Mouse (Mus musculus): ENCODE measurements at regions not wholly inside any gene's neighbourhood (a gene's known extent, or its start where the extent isn't known, plus 50 kb on each side); places are given as distances from the start of the nearest gene placed in this dataset.

DNA sequence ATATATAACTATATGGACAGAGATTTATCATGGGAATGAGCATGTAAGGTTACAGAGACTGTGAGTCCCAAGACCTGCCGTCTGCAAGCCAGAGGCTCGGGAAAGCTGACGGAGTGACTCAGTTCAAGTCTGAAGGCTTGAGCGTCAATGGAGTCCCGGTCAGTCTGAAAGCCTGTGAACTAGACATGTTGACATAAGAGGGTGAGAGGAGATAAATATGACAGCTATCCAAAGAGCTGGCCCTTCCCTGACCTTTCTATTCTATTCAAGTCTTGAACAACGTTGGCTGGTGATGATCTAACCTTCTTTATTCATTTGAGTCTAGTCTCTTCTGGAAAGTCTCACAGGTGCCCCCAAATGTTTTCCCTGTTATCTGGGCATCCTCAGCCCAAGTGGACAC, 223.8 kb upstream of the Zfp637 start:
- ATAC-seq (ENCODE audit: low FRiP score): no peak

GRCm38 (mm10) chr6:117617951-117618350, 223.0 kb upstream of the Zfp637 start:
- no peak for ATAC-seq (ENCODE audit: low FRiP score)
- H3K4me2 ChIP-seq (replicated peaks; ENCODE audit: low read depth, low read length): no peak overlapping the region
- no peak overlapping the region for H3K27ac ChIP-seq (ENCODE audit: low read depth, low read length)
- no peaks in the 10 kb centered on the region for H3K9me3 ChIP-seq (ENCODE audit: control insufficient read depth, low read length)
- 90% methylated on average over 4 of the region's 4 CpGs for WGBS
- no peak overlapping the region for H3K9ac ChIP-seq (ENCODE audit: low read depth, low read length)
- H3K4me1 ChIP-seq (replicated peaks; ENCODE audit: control insufficient read depth, insufficient read depth, low read length): no peaks in the 10 kb centered on the region
- H3K27me3 ChIP-seq (ENCODE audit: control insufficient read depth, insufficient read depth, low read length): no peaks in the 10 kb centered on the region
- H3K36me3 ChIP-seq (ENCODE audit: control insufficient read depth, insufficient read depth, low read length): no peaks in the 10 kb centered on the region
- H3K4me3 ChIP-seq (ENCODE audit: low read depth, low read length): no peak overlapping the region
- no peak for DNase-seq (ENCODE audit: low spot score)

More for the DNA sequence above, 223.8 kb upstream of the Zfp637 start:
- H3K4me3 ChIP-seq (ENCODE audit: low read depth, low read length): no peak overlapping the region
- H3K4me1 ChIP-seq (replicated peaks; ENCODE audit: control insufficient read depth, insufficient read depth, low read length): no peaks in the 10 kb centered on the region
- no peak for DNase-seq (ENCODE audit: low spot score)
- H3K36me3 ChIP-seq (ENCODE audit: control insufficient read depth, insufficient read depth, low read length): no peaks in the 10 kb centered on the region
- H3K9ac ChIP-seq (ENCODE audit: low read depth, low read length): no peak overlapping the region
- H3K27me3 ChIP-seq (ENCODE audit: control insufficient read depth, insufficient read depth, low read length): no peaks in the 10 kb centered on the region
- H3K9me3 ChIP-seq (ENCODE audit: control insufficient read depth, low read length): no peaks in the 10 kb centered on the region
- 87% methylated on average over 6 of the region's 6 CpGs for WGBS
- no peak overlapping the region for H3K27ac ChIP-seq (ENCODE audit: low read depth, low read length)
- no peak overlapping the region for H3K4me2 ChIP-seq (replicated peaks; ENCODE audit: low read depth, low read length)

- Histone ChIP-seq H3K4me2 (replicated peaks; ENCODE audit: low read depth, low read length) (no peak overlapping the region), H3K36me3 (ENCODE audit: control insufficient read depth, insufficient read depth, low read length) (no peaks in the 10 kb centered on the region), H3K4me3 (ENCODE audit: low read depth, low read length) (no peak overlapping the region), H3K9me3 (ENCODE audit: control insufficient read depth, low read length) (no peaks in the 10 kb centered on the region), H3K4me1 (replicated peaks; ENCODE audit: control insufficient read depth, insufficient read depth, low read length) (no peaks in the 10 kb centered on the region), H3K27ac (ENCODE audit: low read depth, low read length) (no peak overlapping the region), H3K9ac (ENCODE audit: low read depth, low read length) (no peak overlapping the region), H3K27me3 (ENCODE audit: control insufficient read depth, insufficient read depth, low read length) (no peaks in the 10 kb centered on the region)
- WGBS: 63% methylated on average over 2 of the region's 2 CpGs
- DNase-seq (ENCODE audit: low spot score): no peak
- no peak for ATAC-seq (ENCODE audit: low FRiP score)
Observed at GRCm38 (mm10) chr6:117619606-117620005, 221.4 kb upstream of the Zfp637 start.

GRCm38 (mm10) chr6:117622446-117622845, 218.5 kb upstream of the Zfp637 start:
- WGBS: 87% methylated on average over 6 of the region's 6 CpGs

DNA sequence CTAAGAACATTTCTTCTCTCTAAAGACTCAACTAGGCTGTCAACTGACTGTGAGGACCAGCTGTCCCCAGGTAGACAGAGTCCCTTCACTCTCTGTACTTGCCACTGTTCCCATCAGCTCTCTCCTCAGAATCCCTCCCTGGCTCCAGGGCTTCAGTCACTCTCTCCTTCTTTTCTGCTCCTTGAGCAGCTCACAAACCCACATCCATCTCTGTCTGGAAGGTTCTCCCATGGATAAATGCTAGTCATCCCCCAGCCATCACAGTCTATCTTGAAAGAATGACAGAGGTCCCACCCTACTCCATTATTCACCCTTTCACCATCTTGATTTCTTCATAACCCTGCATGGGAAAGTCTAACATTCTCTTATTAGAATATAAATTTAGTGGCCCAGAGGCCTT, 218.0 kb upstream of the Zfp637 start:
- H3K9ac ChIP-seq (ENCODE audit: low read depth, low read length): no peak overlapping the region
- no peaks in the 10 kb centered on the region for H3K4me1 ChIP-seq (replicated peaks; ENCODE audit: control insufficient read depth, insufficient read depth, low read length)
- H3K4me3 ChIP-seq (ENCODE audit: low read depth, low read length): no peak overlapping the region
- H3K36me3 ChIP-seq (ENCODE audit: control insufficient read depth, insufficient read depth, low read length): no peaks in the 10 kb centered on the region
- H3K9me3 ChIP-seq (ENCODE audit: control insufficient read depth, low read length): no peaks in the 10 kb centered on the region
- no peaks in the 10 kb centered on the region for H3K27me3 ChIP-seq (ENCODE audit: control insufficient read depth, insufficient read depth, low read length)
- no peak overlapping the region for H3K27ac ChIP-seq (ENCODE audit: low read depth, low read length)
- DNase-seq (ENCODE audit: low spot score) (no peak), ATAC-seq (ENCODE audit: low FRiP score) (no peak)
- no peak overlapping the region for H3K4me2 ChIP-seq (replicated peaks; ENCODE audit: low read depth, low read length)

More at GRCm38 (mm10) chr6:117622446-117622845, 218.5 kb upstream of the Zfp637 start:
- no peak overlapping the region for H3K4me3 ChIP-seq (ENCODE audit: low read depth, low read length)
- H3K9ac ChIP-seq (ENCODE audit: low read depth, low read length): no peak overlapping the region
- H3K36me3 ChIP-seq (ENCODE audit: control insufficient read depth, insufficient read depth, low read length): no peaks in the 10 kb centered on the region
- H3K4me1 ChIP-seq (replicated peaks; ENCODE audit: control insufficient read depth, insufficient read depth, low read length): no peaks in the 10 kb centered on the region
- no peak overlapping the region for H3K4me2 ChIP-seq (replicated peaks; ENCODE audit: low read depth, low read length)
- H3K9me3 ChIP-seq (ENCODE audit: control insufficient read depth, low read length): no peaks in the 10 kb centered on the region
- no peak overlapping the region for H3K27ac ChIP-seq (ENCODE audit: low read depth, low read length)
- no peak for DNase-seq (ENCODE audit: low spot score)
- ATAC-seq (ENCODE audit: low FRiP score): no peak
- H3K27me3 ChIP-seq (ENCODE audit: control insufficient read depth, insufficient read depth, low read length): no peaks in the 10 kb centered on the region

DNA sequence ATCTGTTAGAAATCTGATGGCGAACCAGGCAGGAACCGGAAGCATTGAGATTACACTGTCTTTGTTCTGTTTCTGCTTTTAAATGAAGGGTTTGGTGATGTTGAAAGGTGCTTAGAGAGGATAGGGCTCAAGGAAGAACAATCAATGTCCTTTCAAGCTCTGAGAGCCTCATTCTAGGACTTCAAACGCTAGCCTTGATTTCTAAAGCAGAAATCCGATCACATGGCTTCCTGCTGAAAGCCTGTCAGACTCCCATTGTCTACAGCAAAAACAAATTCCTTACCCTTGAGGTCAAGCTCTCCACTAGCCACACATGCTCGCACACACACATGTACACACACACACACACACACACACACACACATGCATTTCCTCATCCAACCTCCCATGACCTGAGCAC, 215.3 kb upstream of the Zfp637 start:
- Histone ChIP-seq H3K9ac (ENCODE audit: low read depth, low read length) (no peak overlapping the region), H3K4me2 (replicated peaks; ENCODE audit: low read depth, low read length) (no peak overlapping the region), H3K27ac (ENCODE audit: low read depth, low read length) (no peak overlapping the region), H3K36me3 (ENCODE audit: control insufficient read depth, insufficient read depth, low read length) (no peaks in the 10 kb centered on the region), H3K4me3 (ENCODE audit: low read depth, low read length) (no peak overlapping the region), H3K9me3 (ENCODE audit: control insufficient read depth, low read length) (no peaks in the 10 kb centered on the region), H3K4me1 (replicated peaks; ENCODE audit: control insufficient read depth, insufficient read depth, low read length) (no peaks in the 10 kb centered on the region), H3K27me3 (ENCODE audit: control insufficient read depth, insufficient read depth, low read length) (no peaks in the 10 kb centered on the region)
- ATAC-seq (ENCODE audit: low FRiP score): no peak
- 16% methylated on average over 5 of the region's 5 CpGs for WGBS
- DNase-seq (ENCODE audit: low spot score): no peak

DNA sequence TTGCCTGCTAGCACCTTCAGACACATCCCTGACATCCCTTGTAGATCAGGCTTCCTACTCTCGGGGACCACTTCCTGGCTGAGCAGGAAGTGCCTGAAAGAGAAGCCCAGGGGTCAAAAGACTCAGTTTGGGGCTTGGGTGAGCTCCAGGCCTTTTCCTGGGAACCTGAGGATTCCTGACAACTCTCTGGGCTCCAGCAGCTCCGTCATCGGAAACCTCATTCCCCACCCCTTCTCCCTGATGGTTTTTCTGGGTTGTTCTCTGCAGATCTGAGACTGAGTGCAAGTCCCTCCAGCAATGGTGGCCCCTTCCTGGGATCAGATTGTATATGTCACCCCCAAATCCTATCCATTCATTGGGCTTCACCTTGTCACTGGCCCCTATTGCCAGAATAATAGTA, 213.5 kb upstream of the Zfp637 start:
- no peak overlapping the region for H3K9ac ChIP-seq (ENCODE audit: low read depth, low read length)
- ATAC-seq (ENCODE audit: low FRiP score) (no peak), DNase-seq (ENCODE audit: low spot score) (no peak)
- no peaks in the 10 kb centered on the region for H3K27me3 ChIP-seq (ENCODE audit: control insufficient read depth, insufficient read depth, low read length)
- H3K9me3 ChIP-seq (ENCODE audit: control insufficient read depth, low read length): no peaks in the 10 kb centered on the region
- no peaks in the 10 kb centered on the region for H3K36me3 ChIP-seq (ENCODE audit: control insufficient read depth, insufficient read depth, low read length)
- no peak overlapping the region for H3K4me2 ChIP-seq (replicated peaks; ENCODE audit: low read depth, low read length)
- 82% methylated on average over 3 of the region's 3 CpGs for WGBS
- H3K4me1 ChIP-seq (replicated peaks; ENCODE audit: control insufficient read depth, insufficient read depth, low read length): no peaks in the 10 kb centered on the region
- H3K4me3 ChIP-seq (ENCODE audit: low read depth, low read length): no peak overlapping the region
- no peak overlapping the region for H3K27ac ChIP-seq (ENCODE audit: low read depth, low read length)

DNA sequence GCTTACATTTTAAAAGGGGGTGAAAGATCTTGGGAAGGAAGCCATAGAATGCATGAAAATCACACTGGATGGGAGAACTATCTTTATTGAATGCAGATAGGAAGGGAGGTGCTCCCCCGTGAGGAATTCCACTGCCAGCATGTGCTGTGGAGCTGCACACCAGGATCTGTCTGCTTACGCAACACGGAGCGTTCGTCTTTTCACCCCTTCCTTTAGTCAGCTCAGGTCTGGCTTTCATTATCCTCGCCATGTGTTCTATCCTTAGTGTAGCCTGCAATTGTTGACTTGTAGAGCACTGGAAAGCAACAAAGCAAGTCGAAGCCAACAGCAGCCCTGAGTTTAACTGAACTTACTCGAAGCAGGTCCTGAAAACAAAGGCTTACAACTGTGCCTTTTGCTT, 194.4 kb upstream of the Zfp637 start:
- no peak overlapping the region for H3K4me3 ChIP-seq (ENCODE audit: low read depth, low read length)
- ATAC-seq (ENCODE audit: low FRiP score) (no peak), DNase-seq (ENCODE audit: low spot score) (no peak)
- no peak overlapping the region for H3K27ac ChIP-seq (ENCODE audit: low read depth, low read length)
- H3K36me3 ChIP-seq (ENCODE audit: control insufficient read depth, insufficient read depth, low read length): no peaks in the 10 kb centered on the region
- H3K9me3 ChIP-seq (ENCODE audit: control insufficient read depth, low read length): no peaks in the 10 kb centered on the region
- WGBS: 72% methylated on average over 8 of the region's 8 CpGs
- no peak overlapping the region for H3K9ac ChIP-seq (ENCODE audit: low read depth, low read length)
- no peaks in the 10 kb centered on the region for H3K27me3 ChIP-seq (ENCODE audit: control insufficient read depth, insufficient read depth, low read length)
- H3K4me1 ChIP-seq (replicated peaks; ENCODE audit: control insufficient read depth, insufficient read depth, low read length): no peaks in the 10 kb centered on the region
- no peak overlapping the region for H3K4me2 ChIP-seq (replicated peaks; ENCODE audit: low read depth, low read length)

DNA sequence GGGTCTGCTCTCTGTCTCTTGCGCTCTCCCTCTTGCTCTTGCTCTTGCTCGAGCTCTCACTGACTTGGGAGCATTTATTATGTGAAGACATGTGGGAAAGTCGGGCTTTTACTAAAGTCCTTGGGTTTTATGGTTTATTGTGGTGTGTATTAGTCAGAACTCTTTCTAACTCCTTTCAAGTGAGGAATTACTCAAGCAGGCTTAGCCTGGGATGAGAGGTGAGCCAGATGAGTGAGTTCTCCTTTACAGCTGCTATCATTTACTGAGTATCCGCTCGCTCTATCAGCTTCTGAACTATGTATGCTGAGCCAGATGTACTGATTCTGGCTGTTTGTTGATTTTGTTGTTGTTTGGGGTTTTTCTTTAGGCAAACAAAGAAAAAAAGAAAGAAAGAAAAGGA, 190.4 kb upstream of the Zfp637 start:
- H3K9ac ChIP-seq (ENCODE audit: low read depth, low read length): no peak overlapping the region
- no peak for ATAC-seq (ENCODE audit: low FRiP score)
- no peaks in the 10 kb centered on the region for H3K36me3 ChIP-seq (ENCODE audit: control insufficient read depth, insufficient read depth, low read length)
- no peak overlapping the region for H3K27ac ChIP-seq (ENCODE audit: low read depth, low read length)
- no peaks in the 10 kb centered on the region for H3K9me3 ChIP-seq (ENCODE audit: control insufficient read depth, low read length)
- no peak overlapping the region for H3K4me3 ChIP-seq (ENCODE audit: low read depth, low read length)
- H3K4me2 ChIP-seq (replicated peaks; ENCODE audit: low read depth, low read length): no peak overlapping the region
- 87% methylated on average over 5 of the region's 5 CpGs for WGBS
- no peak for DNase-seq (ENCODE audit: low spot score)
- no peaks in the 10 kb centered on the region for H3K4me1 ChIP-seq (replicated peaks; ENCODE audit: control insufficient read depth, insufficient read depth, low read length)
- H3K27me3 ChIP-seq (ENCODE audit: control insufficient read depth, insufficient read depth, low read length): no peaks in the 10 kb centered on the region

Measured in hindbrain, embryonic 11.5 days (tissue).